ENCODE assay signal across 8 mouse cellular contexts in the genomic region with DNA sequence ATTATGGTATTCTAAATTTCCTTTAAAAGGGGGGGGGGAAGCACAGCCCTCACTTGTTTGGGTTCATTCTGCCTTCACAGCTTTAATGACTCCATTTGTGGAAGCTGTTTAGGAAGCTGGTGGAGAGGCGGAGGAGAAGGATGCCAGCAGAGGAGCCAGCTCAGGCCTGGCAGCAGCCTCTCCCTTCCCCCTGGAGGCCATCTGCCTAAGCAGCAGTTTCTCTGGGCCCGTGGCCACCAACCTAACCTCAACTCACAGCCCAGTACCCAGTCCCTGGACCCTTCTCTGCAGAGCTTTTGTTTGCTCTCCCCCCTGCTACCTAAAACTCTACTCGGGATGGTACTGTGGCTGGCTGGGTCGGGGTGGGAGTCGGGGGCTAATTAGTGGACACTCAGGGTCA. TPM values are rescaled to one million over a fixed set of nuclear protein-coding genes. Genes with fewer than 3 reads are reported as not detected.
DNase-seq lines count a peak whose midpoint lies in the region; ATAC-seq and TF ChIP-seq lines count a peak whose summit lies in the region.

No protein-coding gene starts in this region.

- H3K4me2 ChIP-seq in lung, embryonic 15.5 days: peak overlapping the region; percentile 94
- peak overlapping the region; percentile 70 for H3K4me2 ChIP-seq in hindbrain, embryonic 11.5 days (replicated peaks; ENCODE audit: low read depth, low read length)
- H3K4me2 ChIP-seq in liver, embryonic 15.5 days: 0 out of 2 replicates have a peak overlapping the region, but pooled peaks have one; percentile 40

- H3K4me1 ChIP-seq in lung, embryonic 15.5 days: peaks cover 62% of the 10 kb centered on the region
- H3K4me1 ChIP-seq in lung, adult 2 months (ENCODE audit: control insufficient read depth, insufficient read depth, low read length): peaks cover 7% of the 10 kb centered on the region
- peaks cover 10% of the 10 kb centered on the region for H3K4me1 ChIP-seq in hindbrain, embryonic 11.5 days (replicated peaks; ENCODE audit: control insufficient read depth, insufficient read depth, low read length)
- H3K4me1 ChIP-seq in liver, embryonic 15.5 days (replicated peaks): peaks cover 10% of the 10 kb centered on the region

- peak overlapping the region; percentile 44 for H3K9ac ChIP-seq in lung, embryonic 15.5 days
- H3K9ac ChIP-seq in hindbrain, embryonic 11.5 days (ENCODE audit: low read depth, low read length): no peak overlapping the region
- H3K9ac ChIP-seq in liver, embryonic 15.5 days: no peak overlapping the region

- H3K36me3 ChIP-seq in lung, embryonic 15.5 days: no peaks in the 10 kb centered on the region
- H3K36me3 ChIP-seq in hindbrain, embryonic 11.5 days (ENCODE audit: control insufficient read depth, insufficient read depth, low read length): no peaks in the 10 kb centered on the region
- H3K36me3 ChIP-seq in liver, embryonic 15.5 days (replicated peaks): no peaks in the 10 kb centered on the region

- ATAC-seq in lung, embryonic 15.5 days (ENCODE audit: borderline replicate concordance, extremely low read depth, low FRiP score, low TSS enrichment): no peak
- ATAC-seq in hindbrain, embryonic 11.5 days (ENCODE audit: low FRiP score): no peak
- no peak for ATAC-seq in liver, embryonic 15.5 days (ENCODE audit: insufficient read depth)

- no peaks in the 10 kb centered on the region for H3K9me3 ChIP-seq in lung, embryonic 15.5 days
- no peaks in the 10 kb centered on the region for H3K9me3 ChIP-seq in hindbrain, embryonic 11.5 days (ENCODE audit: control insufficient read depth, low read length)
- H3K9me3 ChIP-seq in liver, embryonic 15.5 days (replicated peaks): no peaks in the 10 kb centered on the region

- H3K27ac ChIP-seq in lung, embryonic 15.5 days: no peak overlapping the region
- no peak overlapping the region for H3K27ac ChIP-seq in hindbrain, embryonic 11.5 days (ENCODE audit: low read depth, low read length)
- no peak overlapping the region for H3K27ac ChIP-seq in liver, embryonic 15.5 days (replicated peaks)

- TF ChIP-seq CTCF in lung, adult 2 months (IDR thresholded peaks at IDR 0.05; ENCODE audit: insufficient read depth, low read length): no peak

- TF ChIP-seq POLR2A in lung, adult 2 months (IDR thresholded peaks at IDR 0.05; ENCODE audit: borderline replicate concordance, extremely low read depth, low read depth, low read length): no peak

- peak overlapping the region; percentile 45 for H3K4me3 ChIP-seq in lung, embryonic 15.5 days
- H3K4me3 ChIP-seq in lung, adult 2 months (replicated peaks; ENCODE audit: extremely low read depth, low read depth, low read length): no peak overlapping the region
- H3K4me3 ChIP-seq in hindbrain, embryonic 11.5 days (ENCODE audit: low read depth, low read length): peak overlapping the region; percentile 30
- no peak overlapping the region for H3K4me3 ChIP-seq in liver, embryonic 15.5 days (replicated peaks)

- DNase-seq in lung, adult 2 months: no peak
- DNase-seq in cerebellum, adult 9-11 months: peak; percentile 89
- peak; percentile 33 for DNase-seq in hindbrain, embryonic 11.5 days (ENCODE audit: low spot score)
- no peak for DNase-seq in B cell, adult 2 months
- no peak for DNase-seq in spleen, adult 18-20 months
- no peak for DNase-seq in thymus, postnatal 25 days

- peaks cover 31% of the 10 kb centered on the region for H3K27me3 ChIP-seq in lung, embryonic 15.5 days
- peaks cover 62% of the 10 kb centered on the region for H3K27me3 ChIP-seq in hindbrain, embryonic 11.5 days (ENCODE audit: control insufficient read depth, insufficient read depth, low read length)
- peaks cover 82% of the 10 kb centered on the region for H3K27me3 ChIP-seq in liver, embryonic 15.5 days

- WGBS in lung, embryonic 15.5 days: 20% methylated on average over 5 of the region's 5 CpGs
- WGBS in lung, adult 2 months: 38% methylated on average over 5 of the region's 5 CpGs
- WGBS in hindbrain, embryonic 11.5 days: 20% methylated on average over 5 of the region's 5 CpGs
- 12% methylated on average over 5 of the region's 5 CpGs for WGBS in liver, embryonic 15.5 days (ENCODE audit: insufficient replicate concordance)

RNA-seq across cellular contexts. Expression of a gene that starts 4.1 kb away (rescaled TPM):
- 6.5 and 7.7 TPM in 2 replicates for polyA plus RNA-seq in lung, embryonic 15.5 days (2015; fragmentation: Nextera tagmentation; extraction: Ambion mirVana)
- 13.4 and 16.8 TPM in 2 replicates for polyA plus RNA-seq in lung, adult 2 months (2012; rRNA removed)
- polyA plus RNA-seq in hindbrain, embryonic 11.5 days (2014; fragmentation: Nextera tagmentation; extraction: Ambion mirVana): 2.3 TPM in 2 replicates
- polyA plus RNA-seq in liver, embryonic 15.5 days (2015; fragmentation: Nextera tagmentation; extraction: Ambion mirVana): 0.25 and 0.29 TPM in 2 replicates

Comparison
In these comparisons a context has a peak if more than half of its experiments do, and no peak if none do; other contexts are left out.
1. H3K4me3 ChIP-seq: peak in lung, embryonic 15.5 days (single experiment) and hindbrain, embryonic 11.5 days (single experiment); none in lung, adult 2 months (single experiment) and liver, embryonic 15.5 days (single experiment).
2. H3K4me2 ChIP-seq: peak in every context shown above with its lines; median percentile 94 in lung, embryonic 15.5 days; 70 in hindbrain, embryonic 11.5 days; 40 in liver, embryonic 15.5 days.
3. DNase-seq: peak in cerebellum, adult 9-11 months (single experiment) and hindbrain, embryonic 11.5 days (single experiment); none in lung, adult 2 months (single experiment), B cell, adult 2 months (0 of 2), spleen, adult 18-20 months (0 of 2) and thymus, postnatal 25 days (single experiment).